Comparison of ENCODE assay signal across 8 mouse cellular contexts in the genomic region with DNA sequence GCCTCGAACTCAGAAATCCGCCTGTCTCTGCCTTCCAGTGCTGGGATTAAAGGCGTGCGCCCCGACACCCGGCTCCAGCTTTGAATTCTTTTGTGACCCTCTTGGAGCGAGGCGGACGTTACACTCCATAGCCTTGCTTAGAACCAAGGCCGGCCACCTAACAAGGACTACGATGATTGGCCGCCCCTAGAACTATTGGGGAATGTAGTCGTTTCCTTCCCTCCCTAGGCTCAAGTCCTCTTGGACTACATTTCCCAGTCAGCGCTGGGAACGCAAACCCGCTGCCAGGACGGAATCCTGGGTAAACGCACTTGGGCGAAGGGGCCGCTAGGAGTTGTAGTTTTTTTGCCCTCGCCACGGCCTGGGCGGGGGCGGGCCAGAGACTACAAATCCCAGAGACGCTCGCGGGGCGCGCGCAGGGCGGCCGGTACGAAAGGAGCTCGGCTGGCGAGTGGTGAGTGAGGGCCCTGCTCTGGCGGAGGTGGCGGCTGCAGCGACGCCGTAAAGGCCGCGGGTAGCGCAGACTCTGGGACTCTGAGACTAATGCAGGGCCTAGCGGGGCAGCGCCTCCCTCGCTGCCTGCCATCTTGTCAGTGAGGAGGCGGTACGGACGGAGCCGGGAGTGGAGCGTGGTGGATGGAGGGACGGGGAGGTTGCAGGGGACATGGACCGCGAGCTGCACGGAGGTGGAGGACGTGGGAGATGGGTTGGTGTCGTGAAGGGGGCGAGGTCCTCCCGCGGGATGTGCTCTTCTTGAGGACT. TPM values are rescaled to one million over a fixed set of nuclear protein-coding genes. Genes with fewer than 3 reads are reported as not detected.
DNase-seq lines count a peak whose midpoint lies in the region; ATAC-seq and TF ChIP-seq lines count a peak whose summit lies in the region.

A gene (plus strand): TSS at position 413 of the 762 bp plus-strand sequence.

- peak within 1 kb of the TSS; percentile 82 for H3K9ac ChIP-seq in heart, embryonic 15.5 days
- peak within 1 kb of the TSS; percentile 84 for H3K9ac ChIP-seq in liver, embryonic 14.5 days (replicated peaks)
- H3K9ac ChIP-seq in neural tube, embryonic 11.5 days (ENCODE audit: low read length) = peak within 1 kb of the TSS; percentile 77
- peak within 1 kb of the TSS; percentile 87 for H3K9ac ChIP-seq in stomach, postnatal 0 days (ENCODE audit: low read length)

- no peak for TF ChIP-seq EP300 in liver, embryonic 14.5 days (IDR thresholded peaks at IDR 0.05; ENCODE audit: low read depth)
- no peak for TF ChIP-seq EP300 in stomach, postnatal 0 days (optimal IDR thresholded peaks at IDR 0.05)

- TF ChIP-seq CTCF in liver, embryonic 14.5 days (IDR thresholded peaks at IDR 0.05; ENCODE audit: low read depth) = peak; percentile 40
- peak; percentile 51 for TF ChIP-seq CTCF in stomach, postnatal 0 days (IDR thresholded peaks at IDR 0.05; ENCODE audit: low read depth)

- DNase-seq in CD8-positive naive resting alpha-beta T cell, adult 2 months (ENCODE audit: low read depth in 2 of 2, low spot score in 2 of 2) = peak; percentile 95 to 96
- DNase-seq in c-Kit-positive CD71-negative TER-119-negative erythroid progenitor cells, embryonic 14.5 days (ENCODE audit: low read depth) = peak; percentile 98
- DNase-seq in forebrain, embryonic 10.5 days (ENCODE audit: extremely low spot score, low spot score) = peak; percentile 99
- peak; percentile 96 to 99 for DNase-seq in kidney, postnatal 25 days
- peak; percentile 99 for DNase-seq in liver, embryonic 14.5 days (ENCODE audit: low read depth in 3 of 3, low spot score in 3 of 3)
- DNase-seq in neural tube, embryonic 11.5 days (ENCODE audit: low spot score) = peak; percentile 100
- peak; percentile 98 for DNase-seq in stomach, postnatal 0 days (ENCODE audit: low spot score)

- peak within 1 kb of the TSS; percentile 72 for H3K4me2 ChIP-seq in heart, embryonic 15.5 days
- peak within 1 kb of the TSS; percentile 92 for H3K4me2 ChIP-seq in liver, embryonic 14.5 days (ENCODE audit: low read depth)
- peak within 1 kb of the TSS; percentile 54 for H3K4me2 ChIP-seq in neural tube, embryonic 11.5 days (ENCODE audit: low read depth)
- peak within 1 kb of the TSS; percentile 70 for H3K4me2 ChIP-seq in stomach, postnatal 0 days (replicated peaks; ENCODE audit: low read depth)

- H3K27ac ChIP-seq in forebrain, embryonic 10.5 days = peak within 1 kb of the TSS; percentile 93
- H3K27ac ChIP-seq in heart, embryonic 15.5 days = peak within 1 kb of the TSS; percentile 90
- H3K27ac ChIP-seq in liver, embryonic 14.5 days = peak within 1 kb of the TSS; percentile 73
- H3K27ac ChIP-seq in neural tube, embryonic 11.5 days (ENCODE audit: low read depth, low read length) = peak within 1 kb of the TSS; percentile 74
- peak within 1 kb of the TSS; percentile 89 for H3K27ac ChIP-seq in stomach, postnatal 0 days (replicated peaks)

- ATAC-seq in heart, embryonic 15.5 days (replicated peaks; ENCODE audit: insufficient number of reproducible peaks, insufficient read depth, low FRiP score, low read depth) = peak; percentile 97
- ATAC-seq in liver, embryonic 14.5 days (ENCODE audit: insufficient read depth) = peak; percentile 97
- peak; percentile 98 for ATAC-seq in neural tube, embryonic 11.5 days (ENCODE audit: insufficient read depth, low FRiP score, low TSS enrichment)
- ATAC-seq in stomach, postnatal 0 days (ENCODE audit: low FRiP score, low TSS enrichment) = peak; percentile 98

- H3K4me1 ChIP-seq in forebrain, embryonic 10.5 days = peaks cover 16% of the 10 kb centered on the region
- peaks cover 22% of the 10 kb centered on the region for H3K4me1 ChIP-seq in heart, embryonic 15.5 days (replicated peaks)
- H3K4me1 ChIP-seq in liver, embryonic 14.5 days (replicated peaks; ENCODE audit: control insufficient read depth in 2 of 2, insufficient read depth in 2 of 2, low read length in 1 of 2) = peaks cover 6 to 16% of the 10 kb centered on the region in 2 experiments; a peak in 3 of 4 replicates
- H3K4me1 ChIP-seq in neural tube, embryonic 11.5 days (ENCODE audit: control insufficient read depth, insufficient read depth, low read length) = no peaks in the 10 kb centered on the region
- peaks cover 4% of the 10 kb centered on the region; the same call in 1 of the 2 replicates for H3K4me1 ChIP-seq in stomach, postnatal 0 days (replicated peaks; ENCODE audit: control insufficient read depth, insufficient read depth)

- WGBS in forebrain, embryonic 10.5 days = under 1% methylated on average over 60 of the region's 60 CpGs
- WGBS in heart, embryonic 15.5 days = under 1% methylated on average over 60 of the region's 60 CpGs
- WGBS in liver, embryonic 14.5 days (ENCODE audit: insufficient replicate concordance) = under 1% methylated on average over 60 of the region's 60 CpGs
- 0% methylated on average over 60 of the region's 60 CpGs for WGBS in neural tube, embryonic 11.5 days
- under 1% methylated on average over 60 of the region's 60 CpGs for WGBS in stomach, postnatal 0 days

- no peaks in the 10 kb centered on the region for H3K27me3 ChIP-seq in forebrain, embryonic 10.5 days (ENCODE audit: poor library complexity, severe bottlenecking)
- no peaks in the 10 kb centered on the region for H3K27me3 ChIP-seq in heart, embryonic 15.5 days
- H3K27me3 ChIP-seq in liver, embryonic 14.5 days (ENCODE audit: control insufficient read depth, insufficient read depth, low read length) = no peaks in the 10 kb centered on the region
- H3K27me3 ChIP-seq in neural tube, embryonic 11.5 days (ENCODE audit: control insufficient read depth, insufficient read depth, low read length) = no peaks in the 10 kb centered on the region
- no peaks in the 10 kb centered on the region for H3K27me3 ChIP-seq in stomach, postnatal 0 days (ENCODE audit: control insufficient read depth, insufficient read depth, low read length)

- H3K4me3 ChIP-seq in forebrain, embryonic 10.5 days = peak within 1 kb of the TSS; percentile 77
- H3K4me3 ChIP-seq in heart, embryonic 15.5 days = peak within 1 kb of the TSS; percentile 75
- peak within 1 kb of the TSS; percentile 78 to 82 for H3K4me3 ChIP-seq in liver, embryonic 14.5 days (ENCODE audit: insufficient read depth in 1 of 2, low read depth in 2 of 2, low read length in 2 of 2)
- H3K4me3 ChIP-seq in neural tube, embryonic 11.5 days (ENCODE audit: low read depth, low read length) = peak within 1 kb of the TSS; percentile 61
- peak within 1 kb of the TSS; percentile 69 for H3K4me3 ChIP-seq in stomach, postnatal 0 days (ENCODE audit: low read depth, low read length)

- peaks cover 13% of the 10 kb centered on the region for H3K36me3 ChIP-seq in forebrain, embryonic 10.5 days (replicated peaks)
- H3K36me3 ChIP-seq in heart, embryonic 15.5 days = no peaks in the 10 kb centered on the region; the same call in 1 of the 2 replicates
- peaks cover 3% of the 10 kb centered on the region; the same call in 1 of the 2 replicates for H3K36me3 ChIP-seq in liver, embryonic 14.5 days (replicated peaks; ENCODE audit: control insufficient read depth, insufficient read depth, low read depth)
- no peaks in the 10 kb centered on the region; the same call in 1 of the 2 replicates for H3K36me3 ChIP-seq in neural tube, embryonic 11.5 days (ENCODE audit: control insufficient read depth, insufficient read depth, low read length)
- H3K36me3 ChIP-seq in stomach, postnatal 0 days (ENCODE audit: control insufficient read depth, insufficient read depth, low read length) = no peaks in the 10 kb centered on the region

- no peaks in the 10 kb centered on the region for H3K9me3 ChIP-seq in forebrain, embryonic 10.5 days
- H3K9me3 ChIP-seq in heart, embryonic 15.5 days (replicated peaks) = no peaks in the 10 kb centered on the region
- no peaks in the 10 kb centered on the region for H3K9me3 ChIP-seq in liver, embryonic 14.5 days (ENCODE audit: control insufficient read depth, low read length)
- H3K9me3 ChIP-seq in neural tube, embryonic 11.5 days (ENCODE audit: control insufficient read depth, low read length) = no peaks in the 10 kb centered on the region
- H3K9me3 ChIP-seq in stomach, postnatal 0 days (ENCODE audit: control insufficient read depth, low read length) = no peaks in the 10 kb centered on the region

RNA-seq across cellular contexts. Expression of the gene that starts here (rescaled TPM):
- polyA plus RNA-seq in forebrain, embryonic 10.5 days (2016; fragmentation: Nextera tagmentation; extraction: Ambion mirVana) = 81.2 and 86.9 TPM in 2 replicates
- 11.6 and 19.4 TPM in 2 replicates for polyA plus RNA-seq in heart, embryonic 15.5 days (2015; fragmentation: Nextera tagmentation; extraction: Ambion mirVana)
- polyA plus RNA-seq in liver, embryonic 14.5 days (2012; rRNA removed) = 15.6 and 16.4 TPM in 2 replicates
- 8.7 and 10.5 TPM in 2 replicates for polyA plus RNA-seq in liver, embryonic 14.5 days (2014; fragmentation: Nextera tagmentation; extraction: Ambion mirVana)
- polyA plus RNA-seq in neural tube, embryonic 11.5 days (2014; fragmentation: Nextera tagmentation; extraction: Ambion mirVana) = 50.6 and 51.9 TPM in 2 replicates
- polyA plus RNA-seq in stomach, postnatal 0 days (2015; fragmentation: Nextera tagmentation; extraction: Ambion mirVana) = 4.9 and 5.4 TPM in 2 replicates

Comparison
In these comparisons a context has a peak if more than half of its experiments do, and no peak if none do; other contexts are left out.
1. Peak in every context shown above with its lines: DNase-seq, ATAC-seq, H3K4me3 ChIP-seq and H3K27ac ChIP-seq.